Mouse (Mus musculus) lung, postnatal 36 days (tissue): ENCODE data around the gene Cstf1.

ENCODE experiments used
- DNase-seq: peaks from one replicate; pipeline ENCODE4 v3.0.0; 2022; ENCODE audit warnings: mixed read lengths

Gene Cstf1

GRCm38 (mm10) chr2:172418208-172418607 lies 47.7 kb downstream of the Cstf1 start:
- DNase-seq = no peak

GRCm38 (mm10) chr2:172430609-172431008 lies 60.1 kb downstream of the Cstf1 start:
- no peak for DNase-seq
